Mouse (Mus musculus) E14TG2a.4 (cell line): Measurements from ENCODE around the gene Bglap2.
"Not testable (repeated sequence)": the region's sequence is repeated elsewhere in the genome, so short reads cannot be mapped to it uniquely, and the experiment has no call there.

Experiments
- CTCF ChIP-seq: conservative IDR thresholded peaks from 2 replicates; pipeline ENCODE4 v1.5.1; 2014; ENCODE audit warnings: low read length
- NANOG ChIP-seq: IDR thresholded peaks from 2 replicates; pipeline ENCODE4 v1.6.1; 2014; ENCODE audit warnings: borderline replicate concordance, low read length, mixed read lengths
- POU5F1 ChIP-seq: IDR thresholded peaks from 2 replicates; pipeline ENCODE4 v1.6.1; 2014; ENCODE audit warnings: low read length, borderline replicate concordance

DNA sequence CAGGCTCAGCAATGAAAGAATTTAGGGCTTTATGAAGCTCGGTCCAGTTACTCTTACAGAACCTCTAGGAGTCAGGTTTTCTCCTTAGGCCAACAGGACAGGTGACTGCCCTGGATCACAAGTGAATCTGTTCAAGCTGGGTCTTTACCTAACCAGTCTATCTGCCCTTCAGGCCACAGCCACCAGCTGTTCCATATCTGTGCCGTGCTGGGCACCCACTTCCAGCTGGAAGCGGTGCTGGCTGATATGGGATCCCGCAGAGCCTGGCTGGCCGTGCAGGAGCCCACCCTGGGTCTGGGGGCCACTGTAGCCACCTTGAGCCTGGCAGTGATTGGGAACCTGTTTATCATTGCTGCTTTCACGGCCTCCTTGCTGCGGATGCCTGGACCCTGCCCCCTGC, 11.0 kb downstream of the Bglap2 start:
- not testable (repeated sequence) for TF ChIP-seq CTCF, NANOG, POU5F1
